Mouse (Mus musculus) cortical plate, adult 2 months (tissue): ENCODE results near the gene Fhit. TPM values are rescaled to one million over a fixed set of nuclear protein-coding genes. Genes with fewer than 3 reads are reported as not detected.

Experiments
- H3K27ac ChIP-seq: fragments of 200-500 bp; 2 replicates; pipeline ENCODE4 v1.5.1; 2012; ENCODE audit warnings: low read length, control low read depth, inconsistent platforms; ENCODE audit not compliant: insufficient read depth
- H3K4me1 ChIP-seq: fragments of 200-500 bp; 2 replicates; pipeline ENCODE4 v1.6.1; 2011; ENCODE audit warnings: low read length; ENCODE audit not compliant: control insufficient read depth, insufficient read depth
- H3K4me3 ChIP-seq: fragments of 200-500 bp; 2 replicates; pipeline ENCODE4 v1.5.1; 2011; ENCODE audit warnings: mild to moderate bottlenecking, low read length, control low read depth; ENCODE audit not compliant: insufficient read depth
- CTCF ChIP-seq: fragments of 200-500 bp; IDR thresholded peaks from 2 replicates; pipeline ENCODE4 v1.5.1; 2011; ENCODE audit warnings: mild to moderate bottlenecking, control low read depth, low read length; ENCODE audit not compliant: insufficient read depth; ENCODE audit errors: extremely low read depth
- POLR2A ChIP-seq: fragments of 200-500 bp; IDR thresholded peaks from 2 replicates; pipeline ENCODE4 v1.6.1; 2011; ENCODE audit warnings: mild to moderate bottlenecking, low read length, control low read depth; ENCODE audit not compliant: insufficient read depth; ENCODE audit errors: extremely low read depth
- polyA plus RNA-seq: library from polyadenylated mRNA; depleted of rRNA; stranded (reverse); fragments of >200 nt; gene quantifications from 2 replicates; pipeline ENCODE4 v1.2.3, GENCODE M21; 2012

The Fhit gene
- polyA plus RNA-seq, 1 experiment, result 7.7 TPM

GRCm38 (mm10) chr14:10038021-10038420 lies 1123.8 kb downstream of the Fhit start:
- Histone ChIP-seq H3K4me3 (no peak overlapping the region), H3K4me1 (peaks cover 1% of the 10 kb centered on the region; the same call in 1 of the 2 replicates), H3K27ac (no peak overlapping the region)
- no peak for TF ChIP-seq CTCF
- TF ChIP-seq POLR2A, result no peak

- TF ChIP-seq POLR2A (no peak), CTCF (no peak)
- H3K4me3 ChIP-seq, result no peak overlapping the region
- peaks cover 1% of the 10 kb centered on the region; the same call in 1 of the 2 replicates for H3K4me1 ChIP-seq
- H3K27ac ChIP-seq, result no peak overlapping the region
Measured at GRCm38 (mm10) chr14:10036685-10037215, 1125.1 kb downstream of the Fhit start.

- TF ChIP-seq CTCF, result no peak
- TF ChIP-seq POLR2A, result no peak
- Histone ChIP-seq H3K4me1 (peaks cover 1% of the 10 kb centered on the region; the same call in 1 of the 2 replicates), H3K27ac (no peak overlapping the region)
Measured at GRCm38 (mm10) chr14:10035682-10036081, 1126.2 kb downstream of the Fhit start.

GRCm38 (mm10) chr14:10035270-10035669 lies 1126.6 kb downstream of the Fhit start:
- peaks cover 1% of the 10 kb centered on the region; the same call in 1 of the 2 replicates for H3K4me1 ChIP-seq
- no peak for TF ChIP-seq POLR2A
- no peak for TF ChIP-seq CTCF
- H3K4me3 ChIP-seq, result no peak overlapping the region
- no peak overlapping the region for H3K27ac ChIP-seq

More at GRCm38 (mm10) chr14:10035682-10036081, 1126.2 kb downstream of the Fhit start:
- H3K4me3 ChIP-seq, result no peak overlapping the region

- TF ChIP-seq CTCF (no peak), POLR2A (no peak)
- Histone ChIP-seq H3K27ac (no peak overlapping the region), H3K4me3 (no peak overlapping the region), H3K4me1 (no peaks in the 10 kb centered on the region)
Measured at GRCm38 (mm10) chr14:10023382-10023781, 1138.5 kb downstream of the Fhit start.

- TF ChIP-seq CTCF (no peak), POLR2A (no peak)
- Histone ChIP-seq H3K4me1 (no peaks in the 10 kb centered on the region), H3K27ac (no peak overlapping the region), H3K4me3 (no peak overlapping the region)
Measured at GRCm38 (mm10) chr14:10022304-10022703, 1139.5 kb downstream of the Fhit start.

GRCm38 (mm10) chr14:10020400-10021140 lies 1141.3 kb downstream of the Fhit start:
- Histone ChIP-seq H3K27ac (no peak overlapping the region), H3K4me3 (no peak overlapping the region), H3K4me1 (no peaks in the 10 kb centered on the region)
- TF ChIP-seq CTCF, result no peak
- TF ChIP-seq POLR2A, result no peak

GRCm38 (mm10) chr14:10013817-10014266 lies 1148.0 kb downstream of the Fhit start:
- TF ChIP-seq CTCF (no peak), POLR2A (no peak)

GRCm38 (mm10) chr14:10013003-10013816 lies 1148.6 kb downstream of the Fhit start:
- Histone ChIP-seq H3K27ac (no peak overlapping the region), H3K4me1 (no peaks in the 10 kb centered on the region), H3K4me3 (no peak overlapping the region)
- TF ChIP-seq CTCF, result no peak

More at GRCm38 (mm10) chr14:10013817-10014266, 1148.0 kb downstream of the Fhit start:
- Histone ChIP-seq H3K27ac (no peak overlapping the region), H3K4me1 (no peaks in the 10 kb centered on the region), H3K4me3 (no peak overlapping the region)

GRCm38 (mm10) chr14:10006278-10006677 lies 1155.6 kb downstream of the Fhit start:
- no peak overlapping the region for H3K4me3 ChIP-seq
- no peak for TF ChIP-seq POLR2A
- no peak for TF ChIP-seq CTCF
- no peaks in the 10 kb centered on the region for H3K4me1 ChIP-seq
- H3K27ac ChIP-seq, result no peak overlapping the region
